Mouse (Mus musculus): ENCODE data around the gene Atp8b4.

GRCm38 (mm10) chr2:126441586-126441985 is 58.9 kb downstream of the Atp8b4 start:
- TF ChIP-seq CTCF (IDR thresholded peaks at IDR 0.05; ENCODE audit: low read depth, low read length) (no peak), POLR2A (IDR thresholded peaks at IDR 0.05; ENCODE audit: borderline replicate concordance, low read depth, low read length) (no peak)

Data from bone marrow macrophage, adult 2 months (primary cell).